Mouse (Mus musculus): Measurements from ENCODE around the gene Nhsl1. TPM values are rescaled to one million over a fixed set of nuclear protein-coding genes. Genes with fewer than 3 reads are reported as not detected.

The Nhsl1 gene
- polyA plus RNA-seq (2016; fragmentation: Nextera tagmentation; extraction: Ambion mirVana): 10.5 and 11.5 TPM in 2 replicates

- under 1% methylated on average over 63 of the region's 63 CpGs for WGBS
Observed at GRCm38 (mm10) chr10:18318916-18319481, at the start of gene Nhsl1. TSS of gene Nhsl1 (plus strand) at chr10:18318985.

DNA sequence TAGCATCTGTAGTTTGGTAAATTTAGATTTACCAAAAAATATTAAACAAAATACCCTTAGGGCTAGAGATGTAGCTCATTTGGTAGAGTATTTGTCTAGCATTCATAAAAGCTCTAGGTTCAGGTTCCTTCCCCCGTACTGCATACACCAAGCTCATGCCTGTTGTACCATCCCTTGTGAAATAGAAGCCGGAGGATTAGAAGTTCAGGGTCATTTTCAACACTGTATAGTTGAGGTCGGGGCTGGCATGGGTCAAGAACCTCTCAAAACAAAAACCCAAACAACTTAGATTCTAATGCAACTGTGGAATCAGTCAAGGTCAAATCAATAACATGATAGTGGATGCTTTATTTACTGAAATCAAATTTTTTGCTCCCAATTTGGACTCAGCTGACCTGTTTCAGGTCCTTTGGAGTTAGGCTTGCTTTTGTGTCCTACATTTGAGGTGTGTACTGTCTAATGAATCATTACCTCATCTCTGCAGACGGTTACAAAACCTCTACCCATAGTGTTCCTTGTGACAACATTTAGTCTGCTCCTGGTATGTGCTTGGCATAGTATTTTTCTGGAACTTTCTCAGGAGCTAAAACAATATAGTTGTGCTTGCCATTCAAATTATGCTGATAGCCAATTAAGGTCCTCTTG, 42.6 kb upstream of the Nhsl1 start:
- no peak overlapping the region for H3K27ac ChIP-seq (replicated peaks)
- DNase-seq (ENCODE audit: low spot score): no peak
- H3K4me1 ChIP-seq: no peaks in the 10 kb centered on the region
- no peak overlapping the region for H3K4me3 ChIP-seq
- peaks cover under 1% of the 10 kb centered on the region; the same call in 1 of the 2 replicates for H3K9me3 ChIP-seq (replicated peaks)
- no peaks in the 10 kb centered on the region for H3K36me3 ChIP-seq
- no peaks in the 10 kb centered on the region for H3K27me3 ChIP-seq (ENCODE audit: low read depth, poor library complexity, severe bottlenecking)
- 86% methylated on average over 4 of the region's 4 CpGs for WGBS

More at GRCm38 (mm10) chr10:18318916-18319481, at the start of gene Nhsl1:
- no peaks in the 10 kb centered on the region for H3K36me3 ChIP-seq
- H3K4me1 ChIP-seq: peaks cover 40% of the 10 kb centered on the region
- H3K27me3 ChIP-seq (ENCODE audit: low read depth, poor library complexity, severe bottlenecking): peaks cover 20% of the 10 kb centered on the region
- H3K4me3 ChIP-seq: peak within 1 kb of the TSS; percentile 85
- H3K9me3 ChIP-seq (replicated peaks): no peaks in the 10 kb centered on the region
- H3K27ac ChIP-seq (replicated peaks): peak within 1 kb of the TSS; percentile 95
- peak; percentile 76 for DNase-seq (ENCODE audit: low spot score)

DNA sequence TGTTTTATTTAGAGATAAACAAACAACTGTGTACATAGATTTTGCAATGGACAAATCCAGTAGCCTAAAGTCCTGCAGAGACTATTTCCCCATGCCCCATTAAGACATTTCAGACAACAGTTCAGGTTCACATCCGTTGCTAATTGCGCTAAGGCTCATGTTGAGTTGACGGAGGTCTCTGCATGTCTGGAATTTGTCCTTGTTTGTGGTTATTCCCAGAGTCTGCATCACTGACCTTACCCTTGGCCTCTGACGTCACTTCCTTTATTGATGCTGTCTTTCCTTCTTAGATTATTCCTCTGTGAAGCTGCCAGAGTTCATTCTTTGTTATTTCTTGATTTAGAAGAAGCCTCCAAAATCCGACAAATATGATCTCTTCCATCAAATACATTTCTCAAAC, 34.8 kb upstream of the Nhsl1 start:
- Histone ChIP-seq H3K4me1 (no peaks in the 10 kb centered on the region), H3K4me3 (no peak overlapping the region), H3K27ac (replicated peaks) (no peak overlapping the region), H3K9me3 (replicated peaks) (no peaks in the 10 kb centered on the region), H3K36me3 (no peaks in the 10 kb centered on the region), H3K27me3 (ENCODE audit: low read depth, poor library complexity, severe bottlenecking) (no peaks in the 10 kb centered on the region)
- 94% methylated on average over 5 of the region's 5 CpGs for whole genome bisulfite sequencing
- DNase-seq (ENCODE audit: low spot score): no peak

- no peak for DNase-seq (ENCODE audit: low spot score)
- no peaks in the 10 kb centered on the region for H3K4me1 ChIP-seq
- 76% methylated on average over 1 of the region's 1 CpGs for WGBS
Observed at GRCm38 (mm10) chr10:18289512-18289911, 29.3 kb upstream of the Nhsl1 start.

DNA sequence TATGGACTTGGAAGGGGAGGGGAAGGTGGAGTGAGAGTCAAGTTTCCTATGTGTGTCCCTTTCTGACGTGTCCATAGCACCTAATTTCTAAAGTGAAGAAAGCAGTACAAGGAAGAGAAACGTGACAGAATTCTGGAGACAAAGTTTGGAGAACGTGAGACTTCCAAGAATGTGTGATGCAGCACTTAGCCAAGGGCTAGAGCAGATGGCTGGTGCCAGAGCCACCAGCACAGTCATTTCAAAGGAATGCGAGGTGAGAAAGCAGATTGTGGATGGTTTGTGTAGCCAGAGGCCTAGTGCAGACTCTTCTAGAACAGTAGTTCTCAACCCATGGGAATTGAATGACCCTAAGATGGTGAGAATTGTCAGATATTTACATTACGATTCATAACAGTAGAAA, 13.7 kb upstream of the Nhsl1 start:
- H3K27ac ChIP-seq (replicated peaks): no peak overlapping the region
- 87% methylated on average over 5 of the region's 5 CpGs for WGBS
- no peaks in the 10 kb centered on the region for H3K4me1 ChIP-seq
- no peak overlapping the region for H3K4me3 ChIP-seq
- no peaks in the 10 kb centered on the region for H3K9me3 ChIP-seq (replicated peaks)
- no peaks in the 10 kb centered on the region for H3K36me3 ChIP-seq
- no peaks in the 10 kb centered on the region for H3K27me3 ChIP-seq (ENCODE audit: low read depth, poor library complexity, severe bottlenecking)
- no peak for DNase-seq (ENCODE audit: low spot score)

More at GRCm38 (mm10) chr10:18289512-18289911, 29.3 kb upstream of the Nhsl1 start:
- Histone ChIP-seq H3K27me3 (ENCODE audit: low read depth, poor library complexity, severe bottlenecking) (no peaks in the 10 kb centered on the region), H3K9me3 (replicated peaks) (no peaks in the 10 kb centered on the region), H3K4me3 (no peak overlapping the region), H3K36me3 (no peaks in the 10 kb centered on the region), H3K27ac (replicated peaks) (no peak overlapping the region)

DNA sequence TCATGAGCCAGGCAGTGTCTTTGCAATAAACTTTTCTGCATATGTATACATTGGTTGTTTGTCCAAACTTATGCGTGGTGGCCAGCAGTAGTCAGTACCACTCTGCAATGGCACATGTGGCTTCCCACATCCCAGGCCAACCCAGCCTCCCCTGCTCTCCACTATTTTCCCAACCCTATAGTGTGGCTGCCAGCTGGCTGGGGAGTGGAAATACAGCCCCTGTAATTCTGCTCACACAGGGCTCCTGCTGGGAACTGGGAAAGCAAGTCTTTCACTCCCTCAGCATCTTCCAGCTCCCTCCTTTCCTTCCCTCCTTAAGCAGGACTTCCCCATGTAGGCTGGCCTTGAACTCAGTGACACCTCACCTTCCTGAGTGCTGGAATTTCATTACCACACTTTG, 3.7 kb upstream of the Nhsl1 start:
- Histone ChIP-seq H3K27me3 (ENCODE audit: low read depth, poor library complexity, severe bottlenecking) (peaks cover 15% of the 10 kb centered on the region), H3K4me3 (no peak overlapping the region), H3K27ac (replicated peaks) (no peak overlapping the region), H3K9me3 (replicated peaks) (no peaks in the 10 kb centered on the region), H3K36me3 (no peaks in the 10 kb centered on the region), H3K4me1 (peaks cover 23% of the 10 kb centered on the region)
- no peak for DNase-seq (ENCODE audit: low spot score)
- WGBS: 92% methylated on average over 1 of the region's 1 CpGs

DNA sequence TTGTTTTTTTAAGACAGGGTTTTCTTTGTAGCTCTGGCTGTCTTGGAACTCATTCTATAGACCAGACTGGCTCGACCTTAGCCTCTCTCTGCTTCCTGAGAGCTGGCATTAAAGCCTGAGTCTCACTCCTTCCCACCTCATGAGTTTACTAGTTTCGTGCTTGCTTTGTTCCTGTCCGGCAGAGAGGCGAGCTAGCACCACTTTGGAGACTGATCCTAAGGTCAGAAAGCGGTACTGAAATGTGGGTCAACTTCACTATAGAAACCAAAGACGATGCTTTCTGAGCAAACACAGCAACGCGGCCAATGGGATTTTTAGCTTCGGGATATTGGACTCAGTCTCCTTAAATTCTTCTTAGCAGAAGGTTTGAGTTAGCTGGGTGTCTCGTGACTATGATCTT, 1.3 kb upstream of the Nhsl1 start:
- Histone ChIP-seq H3K27me3 (ENCODE audit: low read depth, poor library complexity, severe bottlenecking) (peaks cover 20% of the 10 kb centered on the region), H3K27ac (replicated peaks) (no peak overlapping the region), H3K4me1 (peaks cover 28% of the 10 kb centered on the region), H3K4me3 (peak overlapping the region; percentile 85; the same call in 1 of the 2 replicates), H3K9me3 (replicated peaks) (no peaks in the 10 kb centered on the region), H3K36me3 (no peaks in the 10 kb centered on the region)
- WGBS: 43% methylated on average over 10 of the region's 10 CpGs
- DNase-seq (ENCODE audit: low spot score): no peak

DNA sequence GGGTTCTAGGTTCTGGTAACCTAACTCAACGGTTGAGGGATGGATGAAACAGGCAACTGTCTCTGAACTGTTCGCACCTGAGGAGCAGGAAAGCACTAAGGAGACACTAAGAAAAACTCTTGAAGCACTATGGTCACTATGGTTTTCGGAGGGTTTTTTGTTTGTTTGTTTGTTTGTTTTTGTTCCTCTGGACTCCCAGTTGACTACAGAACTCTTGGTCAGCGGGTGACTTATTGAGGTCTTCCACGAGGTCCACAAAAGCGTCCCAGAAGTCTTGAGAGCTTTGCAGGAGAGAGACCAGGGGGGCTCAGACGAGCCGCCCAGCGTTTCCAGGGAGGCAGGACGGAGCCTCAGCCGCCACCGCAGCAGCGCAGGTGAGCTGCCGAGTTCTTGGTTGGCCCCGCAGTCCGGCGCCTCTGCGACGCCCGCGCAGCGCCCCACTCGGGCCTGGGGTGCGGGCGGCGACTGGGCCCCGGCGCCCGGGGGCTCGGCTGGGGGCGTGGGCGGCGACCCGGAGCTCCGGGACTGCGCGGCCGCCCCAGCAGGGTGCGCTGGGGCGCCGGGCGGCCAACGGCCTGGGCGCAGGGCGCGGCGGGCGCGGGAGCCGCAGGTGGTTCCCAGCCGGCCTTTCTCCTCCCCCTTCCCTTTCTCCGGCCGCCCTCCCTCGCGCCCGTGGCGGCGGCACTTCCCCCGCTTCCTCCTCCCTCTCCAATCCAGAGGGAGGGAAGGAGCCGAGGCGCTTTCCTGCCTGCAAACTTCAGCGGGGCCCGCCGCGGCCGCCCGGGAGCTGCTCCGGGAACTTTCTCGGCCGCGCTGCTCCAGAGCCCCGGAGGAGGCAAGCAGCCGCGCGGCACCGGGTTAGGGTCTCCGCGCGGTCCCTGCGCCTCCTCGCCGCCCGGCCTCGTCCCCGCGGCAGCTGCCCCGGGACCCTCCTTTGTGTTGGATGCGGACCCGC, 547 bp upstream of the Nhsl1 start:
- H3K4me1 ChIP-seq: peaks cover 33% of the 10 kb centered on the region
- DNase-seq (ENCODE audit: low spot score): peak; percentile 75
- 2% methylated on average over 60 of the region's 89 CpGs for WGBS
- no peaks in the 10 kb centered on the region for H3K9me3 ChIP-seq (replicated peaks)
- no peaks in the 10 kb centered on the region for H3K36me3 ChIP-seq
- H3K4me3 ChIP-seq: peak overlapping the region; percentile 85
- H3K27ac ChIP-seq (replicated peaks): peak overlapping the region; percentile 95
- H3K27me3 ChIP-seq (ENCODE audit: low read depth, poor library complexity, severe bottlenecking): peaks cover 20% of the 10 kb centered on the region

- Histone ChIP-seq H3K36me3 (no peaks in the 10 kb centered on the region), H3K9me3 (replicated peaks) (no peaks in the 10 kb centered on the region), H3K27ac (replicated peaks) (peak overlapping the region; percentile 95; the same call in 1 of the 2 replicates), H3K27me3 (ENCODE audit: low read depth, poor library complexity, severe bottlenecking) (peaks cover 20% of the 10 kb centered on the region), H3K4me3 (peak overlapping the region; percentile 85), H3K4me1 (peaks cover 41% of the 10 kb centered on the region)
- WGBS: 18% methylated on average over 4 of the region's 4 CpGs
- DNase-seq (ENCODE audit: low spot score): no peak
Observed at GRCm38 (mm10) chr10:18319691-18320090, 906 bp downstream of the Nhsl1 start.

DNA sequence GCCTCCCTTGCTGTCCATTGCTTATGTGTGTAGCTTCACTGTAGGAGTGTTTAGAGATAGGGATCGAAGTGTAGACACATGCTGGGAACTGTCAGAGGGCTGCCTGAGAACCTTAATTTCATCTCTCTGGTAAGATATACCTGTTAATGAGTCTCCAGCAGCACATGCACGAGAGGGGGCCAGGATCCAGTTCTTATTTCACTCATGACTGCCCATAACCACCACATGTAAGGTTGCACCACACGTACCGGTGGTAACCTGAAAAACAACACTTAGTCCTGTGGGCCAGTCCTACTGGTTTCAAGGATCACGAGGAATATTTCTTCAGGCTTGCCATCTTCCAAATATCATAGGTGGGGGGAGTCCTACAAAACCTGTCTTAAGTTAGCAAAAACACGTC, 3.1 kb downstream of the Nhsl1 start:
- no peaks in the 10 kb centered on the region for H3K36me3 ChIP-seq
- peaks cover 17% of the 10 kb centered on the region for H3K27me3 ChIP-seq (ENCODE audit: low read depth, poor library complexity, severe bottlenecking)
- DNase-seq (ENCODE audit: low spot score): no peak
- H3K4me3 ChIP-seq: no peak overlapping the region
- H3K9me3 ChIP-seq (replicated peaks): no peaks in the 10 kb centered on the region
- H3K27ac ChIP-seq (replicated peaks): no peak overlapping the region
- H3K4me1 ChIP-seq: peaks cover 41% of the 10 kb centered on the region
- 92% methylated on average over 6 of the region's 6 CpGs for WGBS

DNA sequence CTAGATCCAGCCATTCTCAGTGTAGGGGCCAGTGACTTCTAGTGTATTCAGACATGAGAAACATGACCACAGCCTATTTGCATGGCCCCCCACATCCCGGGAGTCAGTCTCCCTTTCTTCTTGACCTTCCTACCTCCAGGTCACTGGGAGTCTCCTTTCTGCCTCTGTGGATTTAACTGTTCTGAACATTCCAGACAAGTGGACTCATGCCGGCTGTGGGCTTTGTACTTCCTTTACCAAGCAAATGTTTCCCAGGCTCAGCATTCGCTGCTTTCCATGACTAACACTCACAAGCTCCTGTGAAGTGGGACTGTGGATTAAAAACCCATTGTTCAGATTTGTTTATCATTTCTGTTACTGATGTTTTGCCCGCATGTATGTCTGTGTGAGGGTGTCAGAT, 4.9 kb downstream of the Nhsl1 start:
- WGBS: 25% methylated on average over 4 of the region's 4 CpGs
- Histone ChIP-seq H3K4me3 (no peak overlapping the region), H3K27ac (replicated peaks) (no peak overlapping the region), H3K27me3 (ENCODE audit: low read depth, poor library complexity, severe bottlenecking) (peaks cover 11% of the 10 kb centered on the region; the same call in 1 of the 2 replicates), H3K9me3 (replicated peaks) (no peaks in the 10 kb centered on the region), H3K36me3 (no peaks in the 10 kb centered on the region), H3K4me1 (peaks cover 39% of the 10 kb centered on the region)
- no peak for DNase-seq (ENCODE audit: low spot score)

- no peaks in the 10 kb centered on the region for H3K36me3 ChIP-seq
- 52% methylated on average over 5 of the region's 5 CpGs for WGBS
- H3K4me3 ChIP-seq: no peak overlapping the region
- 0 out of 2 replicates have a peak overlapping the region, but pooled peaks have one; percentile 23 for H3K27ac ChIP-seq (replicated peaks)
- no peak for DNase-seq (ENCODE audit: low spot score)
- peaks cover 60% of the 10 kb centered on the region for H3K4me1 ChIP-seq
- 0 out of 2 replicates have a peak, but pooled peaks cover 7% of the 10 kb centered on the region for H3K27me3 ChIP-seq (ENCODE audit: low read depth, poor library complexity, severe bottlenecking)
- H3K9me3 ChIP-seq (replicated peaks): no peaks in the 10 kb centered on the region
Observed at GRCm38 (mm10) chr10:18328331-18328908, 9.6 kb downstream of the Nhsl1 start.

Measured in midbrain, embryonic 10.5 days (tissue).